Mouse (Mus musculus) kidney, embryonic 14.5 days (tissue): ENCODE results near the gene Cdc37l1. TPM values are rescaled to one million over a fixed set of nuclear protein-coding genes. Genes with fewer than 3 reads are reported as not detected.

Experiments used
- ATAC-seq: fragments of 200-750 bp; cut with Nextera tagmentation; 2 replicates; pipeline ENCODE4 v1.8.0; 2017; ENCODE audit warnings: moderate number of reproducible peaks, mild to moderate bottlenecking, moderate TSS enrichment, moderate library complexity; ENCODE audit not compliant: low FRiP score, low TSS enrichment
- H3K27ac ChIP-seq: fragments of 300-500 bp; sonication (generic); 2 replicates; pipeline ENCODE4 v1.5.1; 2014; ENCODE audit warnings: low read depth, mild to moderate bottlenecking, low read length, moderate library complexity, mixed read lengths
- H3K27me3 ChIP-seq: fragments of 300-500 bp; sonication (generic); 2 replicates; pipeline ENCODE4 v1.6.1; 2014; ENCODE audit warnings: mild to moderate bottlenecking, low read length; ENCODE audit not compliant: control insufficient read depth, insufficient read depth
- H3K36me3 ChIP-seq: fragments of 300-500 bp; sonication (generic); 2 replicates; pipeline ENCODE4 v1.6.1; 2014; ENCODE audit warnings: low read length, mixed read lengths; ENCODE audit not compliant: control insufficient read depth, insufficient read depth
- H3K4me1 ChIP-seq: fragments of 300-500 bp; sonication (generic); 2 replicates; pipeline ENCODE4 v1.6.1; 2014; ENCODE audit warnings: low read length, mixed read lengths; ENCODE audit not compliant: control insufficient read depth, insufficient read depth
- H3K4me2 ChIP-seq: fragments of 300-500 bp; sonication (generic); replicated peaks from 2 replicates; pipeline ENCODE4 v1.6.1; 2014; ENCODE audit warnings: low read depth, mild to moderate bottlenecking, low read length
- H3K4me3 ChIP-seq: fragments of 300-500 bp; sonication (generic); 2 replicates; pipeline ENCODE4 v1.5.1; 2014; ENCODE audit warnings: mild to moderate bottlenecking, low read length
- H3K9ac ChIP-seq: fragments of 300-500 bp; sonication (generic); 2 replicates; pipeline ENCODE4 v1.6.1; 2014; ENCODE audit warnings: low read depth, mild to moderate bottlenecking, low read length, moderate library complexity
- H3K9me3 ChIP-seq: fragments of 300-500 bp; sonication (generic); 2 replicates; pipeline ENCODE4 v1.6.1; 2016; ENCODE audit warnings: low read length; ENCODE audit not compliant: control insufficient read depth
- WGBS: fragments of 180-500 bp; shearing (Covaris S2); extraction: QIAGEN DNeasy Blood & Tissue Kit; methylation state at CpG from one replicate; pipeline ENCODE4 v1.1.7; 2014; 5-methylcytosine and 5-hydroxymethylcytosine counted together
- polyA plus RNA-seq: library from polyadenylated mRNA; unstranded; fragments of >200 nt; fragmentation: Nextera tagmentation; extraction: Ambion mirVana; gene quantifications from 2 replicates; pipeline ENCODE4 v1.2.1, GENCODE M21; 2014

Cdc37l1 gene
- 30.0 and 47.2 TPM in 2 replicates for polyA plus RNA-seq

GRCm38 (mm10) chr19:28990194-28990589 is at the start of gene Cdc37l1:
Gene Cdc37l1 (plus strand): TSS chr19:28990352.
- peak within 1 kb of the TSS; percentile 82 for H3K4me3 ChIP-seq
- peak; percentile 98 for ATAC-seq
- WGBS, result under 1% methylated on average over 37 of the region's 37 CpGs
- H3K4me2 ChIP-seq, result peak within 1 kb of the TSS; percentile 61
- H3K4me1 ChIP-seq, result peaks cover 7% of the 10 kb centered on the region
- peaks cover 12% of the 10 kb centered on the region; the same call in 1 of the 2 replicates for H3K36me3 ChIP-seq
- H3K9ac ChIP-seq, result peak within 1 kb of the TSS; percentile 74
- H3K9me3 ChIP-seq, result no peaks in the 10 kb centered on the region
- H3K27me3 ChIP-seq, result no peaks in the 10 kb centered on the region
- peak within 1 kb of the TSS; percentile 60 for H3K27ac ChIP-seq

- Histone ChIP-seq H3K36me3 (no peaks in the 10 kb centered on the region), H3K27ac (no peak overlapping the region), H3K27me3 (no peaks in the 10 kb centered on the region), H3K4me2 (no peak overlapping the region), H3K4me3 (no peak overlapping the region), H3K9me3 (no peaks in the 10 kb centered on the region), H3K4me1 (0 out of 2 replicates have a peak, but pooled peaks cover 9% of the 10 kb centered on the region), H3K9ac (no peak overlapping the region)
- whole genome bisulfite sequencing, result 75% methylated on average over 4 of the region's 4 CpGs
- ATAC-seq, result no peak
Measured at GRCm38 (mm10) chr19:28941271-28941670, 48.9 kb upstream of the Cdc37l1 start.

GRCm38 (mm10) chr19:28946782-28947181 is 43.4 kb upstream of the Cdc37l1 start:
- H3K9ac ChIP-seq, result no peak overlapping the region
- no peaks in the 10 kb centered on the region for H3K27me3 ChIP-seq
- H3K36me3 ChIP-seq, result no peaks in the 10 kb centered on the region
- H3K4me3 ChIP-seq, result no peak overlapping the region
- WGBS, result 50% methylated on average over 4 of the region's 4 CpGs
- ATAC-seq, result no peak
- H3K9me3 ChIP-seq, result no peaks in the 10 kb centered on the region
- H3K4me2 ChIP-seq, result no peak overlapping the region
- no peak overlapping the region for H3K27ac ChIP-seq
- H3K4me1 ChIP-seq, result no peaks in the 10 kb centered on the region

GRCm38 (mm10) chr19:28947311-28947710 is 42.8 kb upstream of the Cdc37l1 start:
- Histone ChIP-seq H3K9ac (no peak overlapping the region), H3K4me1 (no peaks in the 10 kb centered on the region), H3K4me2 (no peak overlapping the region), H3K27ac (no peak overlapping the region), H3K4me3 (no peak overlapping the region), H3K36me3 (no peaks in the 10 kb centered on the region), H3K27me3 (no peaks in the 10 kb centered on the region), H3K9me3 (no peaks in the 10 kb centered on the region)
- no peak for ATAC-seq
- WGBS, result 62% methylated on average over 2 of the region's 2 CpGs

GRCm38 (mm10) chr19:28951251-28951650 is 38.9 kb upstream of the Cdc37l1 start:
- Histone ChIP-seq H3K4me2 (no peak overlapping the region), H3K27ac (no peak overlapping the region), H3K4me1 (no peaks in the 10 kb centered on the region), H3K9ac (no peak overlapping the region), H3K27me3 (no peaks in the 10 kb centered on the region), H3K9me3 (no peaks in the 10 kb centered on the region), H3K36me3 (no peaks in the 10 kb centered on the region), H3K4me3 (no peak overlapping the region)
- 87% methylated on average over 5 of the region's 5 CpGs for WGBS
- no peak for ATAC-seq

GRCm38 (mm10) chr19:28963113-28963512 is 27.0 kb upstream of the Cdc37l1 start:
- Histone ChIP-seq H3K27me3 (no peaks in the 10 kb centered on the region), H3K4me3 (peak overlapping the region; percentile 80), H3K27ac (no peak overlapping the region), H3K4me1 (peaks cover 7% of the 10 kb centered on the region; the same call in 1 of the 2 replicates), H3K9ac (no peak overlapping the region), H3K9me3 (no peaks in the 10 kb centered on the region), H3K4me2 (peak overlapping the region; percentile 90), H3K36me3 (no peaks in the 10 kb centered on the region)
- no peak for ATAC-seq
- 50% methylated on average over 3 of the region's 3 CpGs for WGBS

- Histone ChIP-seq H3K4me2 (peak overlapping the region; percentile 90), H3K9me3 (no peaks in the 10 kb centered on the region), H3K9ac (peak overlapping the region; percentile 84), H3K4me3 (peak overlapping the region; percentile 80), H3K27me3 (no peaks in the 10 kb centered on the region), H3K27ac (no peak overlapping the region), H3K36me3 (no peaks in the 10 kb centered on the region), H3K4me1 (peaks cover 7% of the 10 kb centered on the region; the same call in 1 of the 2 replicates)
- peak; percentile 26; the same call in 1 of the 2 replicates for ATAC-seq
- WGBS, result 4% methylated on average over 4 of the region's 4 CpGs
Measured at GRCm38 (mm10) chr19:28963513-28963841, 26.7 kb upstream of the Cdc37l1 start.

- Histone ChIP-seq H3K9ac (peak within 1 kb of the TSS; percentile 84), H3K27me3 (no peaks in the 10 kb centered on the region), H3K9me3 (no peaks in the 10 kb centered on the region), H3K4me3 (peak within 1 kb of the TSS; percentile 80), H3K36me3 (no peaks in the 10 kb centered on the region), H3K27ac (no peak within 1 kb of the TSS; the same call in 1 of the 2 replicates), H3K4me1 (peaks cover 7% of the 10 kb centered on the region; the same call in 1 of the 2 replicates), H3K4me2 (peak within 1 kb of the TSS; percentile 90)
- under 1% methylated on average over 69 of the region's 73 CpGs for WGBS
- ATAC-seq, result peak; percentile 90
Measured at GRCm38 (mm10) chr19:28963842-28964551, 26.2 kb upstream of the Cdc37l1 start, which contains the start of gene Plpp6. Gene Plpp6 (plus strand): TSS chr19:28963953.

GRCm38 (mm10) chr19:28964552-28964903 is 25.6 kb upstream of the Cdc37l1 start:
- Histone ChIP-seq H3K27ac (no peak overlapping the region), H3K9me3 (no peaks in the 10 kb centered on the region), H3K4me1 (peaks cover 7% of the 10 kb centered on the region; the same call in 1 of the 2 replicates), H3K36me3 (no peaks in the 10 kb centered on the region), H3K9ac (peak overlapping the region; percentile 84; the same call in 1 of the 2 replicates), H3K4me3 (peak overlapping the region; percentile 80), H3K27me3 (no peaks in the 10 kb centered on the region), H3K4me2 (peak overlapping the region; percentile 90)
- no peak; the same call in 1 of the 2 replicates for ATAC-seq
- 6% methylated on average over 16 of the region's 16 CpGs for WGBS
